Mouse (Mus musculus): ENCODE data around the gene Gm9817.
"Not testable (repeated sequence)": the region's sequence is repeated elsewhere in the genome, so short reads cannot be mapped to it uniquely, and the experiment has no call there.

The Gm9817 gene

GRCm38 (mm10) chr13:45078392-45078791 lies at the start of gene Gm9817:
Gm9817 (plus strand) TSS chr13:45078692.
- not testable (repeated sequence) for DNase-seq (ENCODE audit: low spot score)

- peak; percentile 13 for DNase-seq (ENCODE audit: low spot score)
These were observed 48.7 kb upstream of the Gm9817 start for GRCm38 (mm10) chr13:45029791-45030190.

DNA sequence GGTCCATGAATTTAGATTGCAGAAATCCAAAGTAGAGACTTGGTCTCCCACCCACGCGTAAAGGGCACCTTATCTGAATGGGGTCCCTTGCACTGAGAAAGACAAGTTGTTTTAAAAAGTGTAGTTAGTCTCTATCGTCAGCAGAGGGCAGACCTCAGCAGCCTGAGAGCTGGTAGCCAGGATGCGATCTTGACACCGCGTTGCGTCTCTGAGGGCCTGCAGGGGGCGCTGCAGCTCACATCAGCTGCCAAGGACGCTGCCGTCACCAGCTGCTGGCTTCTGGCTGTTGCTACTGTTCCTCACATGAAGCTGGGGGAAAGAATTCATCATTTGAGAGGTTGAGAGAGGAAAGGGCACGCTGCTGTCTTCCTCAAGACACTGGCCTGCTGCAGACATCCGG lies 47.7 kb upstream of the Gm9817 start:
- peak; percentile 90 for DNase-seq (ENCODE audit: low spot score)

DNA sequence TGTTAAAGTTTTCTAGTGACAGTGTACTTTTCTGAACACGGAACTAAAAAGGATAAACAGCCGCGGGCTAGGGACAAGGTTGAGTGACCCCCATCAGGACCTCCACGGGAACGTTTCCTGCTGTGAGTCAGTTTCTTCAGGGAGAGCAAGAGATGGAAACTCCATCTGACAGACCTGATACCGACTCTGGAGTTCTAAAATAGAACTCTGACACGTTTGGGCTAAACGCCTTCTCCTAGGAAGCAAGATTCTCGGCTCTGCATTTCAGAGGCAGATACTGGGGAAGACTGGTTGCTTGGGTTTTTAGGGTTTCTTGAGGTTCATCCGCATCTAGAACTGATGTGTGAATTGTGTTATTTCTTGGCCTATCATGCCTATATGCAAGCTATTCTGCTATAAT lies 47.2 kb upstream of the Gm9817 start:
- no peak for DNase-seq (ENCODE audit: low spot score)

DNA sequence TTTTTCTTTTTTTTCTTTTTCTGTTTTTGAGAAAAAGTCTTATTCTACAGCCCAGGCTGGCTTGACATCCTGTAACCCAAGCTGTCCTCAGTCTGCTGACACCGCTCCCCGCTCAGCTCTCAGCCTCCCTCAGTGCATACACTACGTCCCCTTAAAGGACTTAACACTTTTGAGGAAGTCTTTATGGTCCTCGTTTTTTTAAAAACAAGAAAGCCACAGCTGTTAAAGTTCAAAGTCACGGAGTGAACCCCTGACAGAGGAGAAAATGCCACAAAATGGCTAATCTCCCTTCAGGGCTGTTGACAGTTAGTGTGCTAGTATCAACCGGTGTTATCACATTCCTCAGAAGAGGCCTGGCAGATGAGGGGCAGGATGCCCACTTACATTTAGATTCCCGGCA lies 46.7 kb upstream of the Gm9817 start:
- no peak for DNase-seq (ENCODE audit: low spot score)

- no peak for DNase-seq (ENCODE audit: low spot score)
These were observed 46.0 kb upstream of the Gm9817 start for GRCm38 (mm10) chr13:45032484-45032883.

DNA sequence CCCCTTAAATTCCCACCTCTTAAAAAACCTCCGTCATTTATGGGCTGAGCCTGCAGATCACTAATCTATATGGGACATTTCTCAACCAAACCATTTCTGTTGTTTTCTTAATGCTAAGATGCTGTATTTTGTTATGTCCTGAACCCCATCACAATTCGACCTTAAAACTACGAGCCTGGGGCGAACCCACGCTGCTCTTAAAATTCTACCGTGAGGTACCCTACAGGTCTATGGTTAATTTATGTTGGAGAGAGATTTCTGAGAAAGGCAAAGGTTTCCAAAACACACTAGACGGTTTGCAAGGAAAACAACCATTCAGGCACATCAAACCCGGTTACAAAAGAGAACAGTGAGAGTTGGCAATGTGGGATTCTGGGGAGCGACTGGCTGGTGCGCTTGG lies 45.1 kb upstream of the Gm9817 start:
- no peak for DNase-seq (ENCODE audit: low spot score)

DNA sequence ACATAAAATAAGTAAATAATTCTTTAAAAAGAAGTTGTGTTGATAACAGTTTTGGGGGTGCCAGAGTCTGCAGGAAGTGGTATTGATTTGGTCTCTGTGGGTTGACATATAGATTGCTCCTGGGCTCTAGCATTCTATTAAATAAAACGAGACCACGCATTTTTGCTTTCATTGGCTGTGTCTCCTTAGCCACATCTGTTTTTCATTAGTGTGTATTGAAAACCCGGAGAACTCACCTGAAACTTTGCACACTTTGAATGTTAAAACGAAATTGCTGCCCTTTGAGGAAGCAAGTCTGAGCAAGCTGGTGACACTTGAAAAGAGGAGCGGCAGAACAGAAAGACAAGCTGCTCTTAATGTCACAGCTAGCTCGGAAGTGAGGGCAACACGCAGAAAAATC lies 43.7 kb upstream of the Gm9817 start:
- DNase-seq (ENCODE audit: low spot score), result no peak

GRCm38 (mm10) chr13:45036417-45036816 lies 42.1 kb upstream of the Gm9817 start:
- DNase-seq (ENCODE audit: low spot score), result no peak

DNA sequence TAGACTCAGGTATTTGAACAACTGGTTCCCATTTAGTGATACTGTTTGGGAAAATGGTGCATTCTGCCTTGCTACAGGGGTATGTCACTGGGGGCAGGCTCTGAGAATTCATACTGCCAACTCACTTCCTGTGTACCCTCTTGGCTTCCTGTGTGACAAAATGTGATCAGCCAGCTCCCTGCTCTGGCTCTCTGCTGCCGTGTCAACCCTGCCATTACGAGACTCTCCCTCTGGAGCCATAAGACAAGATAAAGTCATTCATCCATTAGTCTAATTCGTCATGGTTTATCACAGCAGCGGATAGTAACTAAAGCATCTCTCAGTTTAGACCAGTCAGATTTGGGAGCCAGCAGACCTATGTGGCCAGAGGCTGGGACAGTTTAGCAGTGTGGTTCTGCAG lies 38.3 kb upstream of the Gm9817 start:
- DNase-seq (ENCODE audit: low spot score), result no peak

- DNase-seq (ENCODE audit: low spot score), result no peak
These were observed 37.8 kb upstream of the Gm9817 start for GRCm38 (mm10) chr13:45040741-45041140.

- DNase-seq (ENCODE audit: low spot score), result no peak
These were observed 35.0 kb upstream of the Gm9817 start for GRCm38 (mm10) chr13:45043466-45043865.

DNA sequence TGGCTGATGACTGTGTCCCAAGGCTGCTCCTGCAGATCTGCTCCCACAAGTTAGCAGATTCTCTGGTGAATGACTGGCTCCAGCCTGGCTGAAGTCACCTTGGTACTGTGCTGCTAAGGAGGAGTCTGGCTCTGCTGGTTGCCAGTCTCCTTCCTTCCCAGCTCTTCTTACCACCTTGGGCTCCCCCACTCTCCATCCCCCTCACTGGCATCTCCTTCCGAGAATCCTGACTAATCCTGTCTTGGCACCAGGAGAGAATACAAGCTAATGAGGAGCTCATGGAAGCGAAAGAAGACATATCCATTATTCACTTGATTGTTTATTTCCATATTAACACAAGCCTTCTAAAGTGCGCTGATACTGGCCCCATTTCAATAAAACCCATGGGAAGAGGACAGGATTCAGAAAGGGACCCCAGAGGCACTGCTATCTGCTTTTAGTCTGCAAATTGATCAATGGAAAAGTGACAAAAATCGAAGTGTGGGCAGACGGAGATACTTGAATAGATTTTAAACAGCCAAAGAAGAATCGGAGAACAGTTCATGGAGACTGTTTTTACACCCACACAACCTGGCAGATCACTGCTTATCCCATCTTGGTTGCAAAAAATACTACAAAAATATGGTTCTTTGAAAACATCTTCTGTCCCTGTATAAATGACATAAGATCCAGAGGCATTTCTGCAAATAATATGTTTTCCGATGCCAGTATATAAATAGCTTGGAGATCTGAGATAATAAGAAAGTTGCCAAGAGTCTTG lies 29.1 kb upstream of the Gm9817 start:
- no peak for DNase-seq (ENCODE audit: low spot score)

DNA sequence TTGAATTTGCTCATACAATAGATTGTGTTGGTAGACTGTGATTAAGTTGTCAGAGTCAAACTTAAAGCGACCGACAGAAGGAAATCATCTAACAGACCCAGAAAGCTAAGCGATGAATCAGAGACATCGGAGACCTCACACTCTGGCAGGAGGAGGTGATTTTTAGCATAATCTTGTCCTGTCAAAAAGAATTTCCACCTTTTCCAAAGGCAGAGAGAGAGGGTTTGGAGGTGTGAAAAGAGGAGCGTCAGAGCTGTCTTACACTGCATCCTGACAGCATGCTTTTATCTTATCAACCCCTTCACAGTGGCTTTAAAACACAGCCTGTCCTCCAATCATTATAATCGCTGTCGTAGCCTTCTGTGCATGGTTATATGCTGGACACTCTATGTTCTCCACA lies 25.7 kb upstream of the Gm9817 start:
- no peak for DNase-seq (ENCODE audit: low spot score)

DNA sequence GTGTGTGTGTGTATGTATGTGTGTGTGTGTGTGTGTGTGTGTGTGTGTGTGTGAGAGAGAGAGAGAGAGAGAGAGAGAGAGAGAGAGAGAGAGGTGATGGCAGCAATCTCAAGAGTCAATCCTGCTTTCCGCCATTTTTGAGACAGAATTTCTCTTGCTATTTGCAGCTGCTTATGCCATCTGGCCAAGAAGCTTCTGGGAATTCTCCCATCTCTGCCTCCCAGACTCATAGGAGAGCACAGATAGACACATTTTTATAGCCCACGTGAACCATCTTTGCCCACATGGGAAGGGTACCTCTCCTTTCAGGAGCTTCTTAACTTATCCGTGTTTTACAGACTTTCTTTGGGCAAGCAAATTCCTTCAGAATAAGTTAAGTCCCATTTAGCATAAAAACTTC lies 24.6 kb upstream of the Gm9817 start:
- DNase-seq (ENCODE audit: low spot score), result no peak

GRCm38 (mm10) chr13:45059206-45059605 lies 19.3 kb upstream of the Gm9817 start:
- DNase-seq (ENCODE audit: low spot score), result no peak

DNA sequence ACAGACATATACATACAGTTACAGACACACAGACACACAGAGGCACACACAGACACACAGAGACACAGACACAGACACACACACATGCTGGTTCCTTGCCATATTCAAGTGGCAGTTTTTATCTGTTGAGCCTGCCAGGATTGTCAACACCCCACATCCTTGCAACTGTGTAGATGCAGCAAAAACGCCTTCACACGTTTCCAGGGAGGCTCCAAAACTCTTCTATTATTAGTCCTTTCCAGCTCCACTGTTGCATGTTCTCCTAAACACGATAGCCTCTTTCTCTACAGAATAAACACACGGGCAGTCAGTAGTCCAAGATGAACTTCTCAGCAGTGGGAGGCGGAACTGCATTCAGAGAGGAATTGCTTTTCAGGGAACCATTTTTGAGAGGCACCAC lies 15.3 kb upstream of the Gm9817 start:
- no peak for DNase-seq (ENCODE audit: low spot score)

GRCm38 (mm10) chr13:45064951-45065350 lies 13.5 kb upstream of the Gm9817 start:
- no peak for DNase-seq (ENCODE audit: low spot score)

DNA sequence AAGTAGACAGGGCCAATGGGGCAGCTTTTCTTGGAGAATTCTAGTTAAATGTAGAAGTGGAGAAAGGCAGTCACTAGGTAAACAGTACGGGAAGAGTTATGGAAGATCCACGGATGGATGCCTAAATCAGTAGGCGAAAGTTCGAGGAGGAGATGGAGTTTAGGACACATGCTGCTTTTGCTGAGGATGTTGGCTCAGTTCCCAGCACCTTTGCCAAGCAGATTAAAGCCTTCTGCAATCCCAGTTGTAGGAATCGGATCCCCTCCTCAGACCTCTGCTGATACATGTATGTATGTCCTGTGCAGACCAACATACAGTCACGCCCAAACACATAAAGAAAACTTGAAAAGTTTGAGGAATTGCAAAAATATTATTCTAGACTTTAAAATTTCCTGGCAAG lies 8.1 kb upstream of the Gm9817 start:
- no peak for DNase-seq (ENCODE audit: low spot score)

GRCm38 (mm10) chr13:45075012-45075411 lies 3.5 kb upstream of the Gm9817 start:
- DNase-seq (ENCODE audit: low spot score), result peak; percentile 58

- DNase-seq (ENCODE audit: low spot score), result no peak
These were observed 2.8 kb upstream of the Gm9817 start for GRCm38 (mm10) chr13:45075715-45076114.

GRCm38 (mm10) chr13:45080771-45081170 lies 2.3 kb downstream of the Gm9817 start:
- DNase-seq (ENCODE audit: low spot score), result no peak

- no peak for DNase-seq (ENCODE audit: low spot score)
These were observed 5.2 kb downstream of the Gm9817 start for GRCm38 (mm10) chr13:45083696-45084095.

DNA sequence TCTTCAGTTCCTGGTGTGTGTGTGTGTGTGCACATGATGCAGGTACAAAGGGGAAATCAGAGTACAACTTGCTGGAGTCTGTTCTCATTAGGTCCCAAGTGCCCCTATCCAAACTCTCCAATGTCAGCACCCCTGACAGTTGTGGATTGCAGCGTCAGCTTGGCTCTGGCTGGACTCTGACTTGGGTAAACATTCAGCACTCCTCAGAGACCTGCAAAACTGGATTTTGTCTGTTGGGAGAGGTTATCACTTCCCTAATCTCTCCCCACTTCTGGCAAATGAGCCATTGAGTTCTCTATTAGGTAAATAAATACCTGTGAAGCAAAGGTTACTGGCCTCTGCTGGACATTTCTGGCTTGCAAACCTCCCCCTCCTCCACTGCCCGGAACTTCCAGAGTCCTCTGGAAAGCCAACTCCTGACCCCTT lies 10.3 kb downstream of the Gm9817 start:
- peak; percentile 42 for DNase-seq (ENCODE audit: low spot score)
